Mouse (Mus musculus) heart, adult 2 months (tissue): Measurements from ENCODE around the gene Hip1r.

ENCODE experiments used
- CTCF ChIP-seq: fragments of 200-600 bp; IDR thresholded peaks from 2 replicates; pipeline ENCODE4 v1.8.1; 2022; ENCODE audit warnings: antibody characterized with exemption, mild to moderate bottlenecking, moderate library complexity
- POLR2A ChIP-seq: fragments of 200-500 bp; IDR thresholded peaks from 2 replicates; pipeline ENCODE4 v1.6.1; 2011; ENCODE audit warnings: mild to moderate bottlenecking, low read depth, low read length, control low read depth; ENCODE audit not compliant: insufficient read depth

GRCm38 (mm10) chr5:124017941-124018340, 44.5 kb downstream of the Hip1r start:
- TF ChIP-seq POLR2A, result no peak
- TF ChIP-seq CTCF, result no peak
